Mouse (Mus musculus): Measurements from ENCODE around the gene Ppfia2. TPM values are rescaled to one million over a fixed set of nuclear protein-coding genes. Genes with fewer than 3 reads are reported as not detected.

The Ppfia2 gene
- polyA plus RNA-seq, 1 experiment from 2014 or later = 0.23 TPM

GRCm38 (mm10) chr10:106736230-106737063, 266.3 kb downstream of the Ppfia2 start:
- H3K36me3 ChIP-seq (ENCODE audit: control insufficient read depth, insufficient read depth, low read length) = no peaks in the 10 kb centered on the region
- no peak overlapping the region for H3K4me3 ChIP-seq (ENCODE audit: low read depth, low read length)
- no peaks in the 10 kb centered on the region for H3K27me3 ChIP-seq (replicated peaks; ENCODE audit: control insufficient read depth, insufficient read depth, low read length)
- DNase-seq (ENCODE audit: low spot score) (no peak), ATAC-seq (replicated peaks; ENCODE audit: low FRiP score) (no peak)
- no peak overlapping the region for H3K4me2 ChIP-seq
- H3K4me1 ChIP-seq (replicated peaks; ENCODE audit: control insufficient read depth, insufficient read depth, low read length) = no peaks in the 10 kb centered on the region
- H3K27ac ChIP-seq (ENCODE audit: low read depth, low read length) = no peak overlapping the region
- no peak overlapping the region for H3K9ac ChIP-seq (ENCODE audit: low read depth, low read length)
- H3K9me3 ChIP-seq (ENCODE audit: control insufficient read depth, low read length) = no peaks in the 10 kb centered on the region
- WGBS = 92% methylated on average over 4 of the region's 4 CpGs

- no peak for DNase-seq (ENCODE audit: low spot score)
- Histone ChIP-seq H3K9ac (ENCODE audit: low read depth, low read length) (no peak overlapping the region), H3K27me3 (replicated peaks; ENCODE audit: control insufficient read depth, insufficient read depth, low read length) (no peaks in the 10 kb centered on the region), H3K4me1 (replicated peaks; ENCODE audit: control insufficient read depth, insufficient read depth, low read length) (no peaks in the 10 kb centered on the region), H3K4me2 (no peak overlapping the region), H3K4me3 (ENCODE audit: low read depth, low read length) (no peak overlapping the region), H3K9me3 (ENCODE audit: control insufficient read depth, low read length) (no peaks in the 10 kb centered on the region), H3K27ac (ENCODE audit: low read depth, low read length) (no peak overlapping the region), H3K36me3 (ENCODE audit: control insufficient read depth, insufficient read depth, low read length) (no peaks in the 10 kb centered on the region)
- 63% methylated on average over 3 of the region's 3 CpGs for WGBS
- no peak for ATAC-seq (replicated peaks; ENCODE audit: low FRiP score)
Observed at GRCm38 (mm10) chr10:106738190-106738589, 268.1 kb downstream of the Ppfia2 start.

- ATAC-seq (replicated peaks; ENCODE audit: low FRiP score) = no peak
- H3K9me3 ChIP-seq (ENCODE audit: control insufficient read depth, low read length) = no peaks in the 10 kb centered on the region
- no peak overlapping the region for H3K27ac ChIP-seq (ENCODE audit: low read depth, low read length)
- H3K4me3 ChIP-seq (ENCODE audit: low read depth, low read length) = no peak overlapping the region
- no peaks in the 10 kb centered on the region for H3K27me3 ChIP-seq (replicated peaks; ENCODE audit: control insufficient read depth, insufficient read depth, low read length)
- no peak overlapping the region for H3K9ac ChIP-seq (ENCODE audit: low read depth, low read length)
- H3K4me2 ChIP-seq = no peak overlapping the region
- no peak for DNase-seq (ENCODE audit: low spot score)
- no peaks in the 10 kb centered on the region for H3K4me1 ChIP-seq (replicated peaks; ENCODE audit: control insufficient read depth, insufficient read depth, low read length)
- no peaks in the 10 kb centered on the region for H3K36me3 ChIP-seq (ENCODE audit: control insufficient read depth, insufficient read depth, low read length)
Observed at GRCm38 (mm10) chr10:106744966-106745365, 274.8 kb downstream of the Ppfia2 start.

- no peaks in the 10 kb centered on the region for H3K4me1 ChIP-seq (replicated peaks; ENCODE audit: control insufficient read depth, insufficient read depth, low read length)
- no peak overlapping the region for H3K27ac ChIP-seq (ENCODE audit: low read depth, low read length)
- no peaks in the 10 kb centered on the region for H3K36me3 ChIP-seq (ENCODE audit: control insufficient read depth, insufficient read depth, low read length)
- ATAC-seq (replicated peaks; ENCODE audit: low FRiP score) (no peak), DNase-seq (ENCODE audit: low spot score) (no peak)
- no peak overlapping the region for H3K4me2 ChIP-seq
- no peak overlapping the region for H3K9ac ChIP-seq (ENCODE audit: low read depth, low read length)
- H3K4me3 ChIP-seq (ENCODE audit: low read depth, low read length) = no peak overlapping the region
- H3K9me3 ChIP-seq (ENCODE audit: control insufficient read depth, low read length) = no peaks in the 10 kb centered on the region
- 77% methylated on average over 6 of the region's 6 CpGs for WGBS
- H3K27me3 ChIP-seq (replicated peaks; ENCODE audit: control insufficient read depth, insufficient read depth, low read length) = no peaks in the 10 kb centered on the region
Observed at GRCm38 (mm10) chr10:106761061-106761460, 290.9 kb downstream of the Ppfia2 start.

GRCm38 (mm10) chr10:106763785-106764184, 293.6 kb downstream of the Ppfia2 start:
- Histone ChIP-seq H3K4me1 (replicated peaks; ENCODE audit: control insufficient read depth, insufficient read depth, low read length) (no peaks in the 10 kb centered on the region), H3K27ac (ENCODE audit: low read depth, low read length) (no peak overlapping the region), H3K4me3 (ENCODE audit: low read depth, low read length) (no peak overlapping the region), H3K27me3 (replicated peaks; ENCODE audit: control insufficient read depth, insufficient read depth, low read length) (no peaks in the 10 kb centered on the region), H3K4me2 (no peak overlapping the region), H3K9ac (ENCODE audit: low read depth, low read length) (no peak overlapping the region), H3K36me3 (ENCODE audit: control insufficient read depth, insufficient read depth, low read length) (no peaks in the 10 kb centered on the region), H3K9me3 (ENCODE audit: control insufficient read depth, low read length) (no peaks in the 10 kb centered on the region)
- DNase-seq (ENCODE audit: low spot score) (no peak), ATAC-seq (replicated peaks; ENCODE audit: low FRiP score) (no peak)
- WGBS = 68% methylated on average over 7 of the region's 7 CpGs

GRCm38 (mm10) chr10:106775571-106775970, 305.4 kb downstream of the Ppfia2 start:
- H3K36me3 ChIP-seq (ENCODE audit: control insufficient read depth, insufficient read depth, low read length) = no peaks in the 10 kb centered on the region
- no peaks in the 10 kb centered on the region for H3K27me3 ChIP-seq (replicated peaks; ENCODE audit: control insufficient read depth, insufficient read depth, low read length)
- H3K27ac ChIP-seq (ENCODE audit: low read depth, low read length) = no peak overlapping the region
- ATAC-seq (replicated peaks; ENCODE audit: low FRiP score) (no peak), DNase-seq (ENCODE audit: low spot score) (no peak)
- no peak overlapping the region for H3K9ac ChIP-seq (ENCODE audit: low read depth, low read length)
- H3K4me3 ChIP-seq (ENCODE audit: low read depth, low read length) = no peak overlapping the region
- H3K4me1 ChIP-seq (replicated peaks; ENCODE audit: control insufficient read depth, insufficient read depth, low read length) = no peaks in the 10 kb centered on the region
- no peak overlapping the region for H3K4me2 ChIP-seq
- WGBS = 84% methylated on average over 1 of the region's 1 CpGs
- no peaks in the 10 kb centered on the region for H3K9me3 ChIP-seq (ENCODE audit: control insufficient read depth, low read length)

- Histone ChIP-seq H3K4me3 (ENCODE audit: low read depth, low read length) (no peak overlapping the region), H3K4me1 (replicated peaks; ENCODE audit: control insufficient read depth, insufficient read depth, low read length) (no peaks in the 10 kb centered on the region), H3K27ac (ENCODE audit: low read depth, low read length) (no peak overlapping the region), H3K36me3 (ENCODE audit: control insufficient read depth, insufficient read depth, low read length) (no peaks in the 10 kb centered on the region), H3K27me3 (replicated peaks; ENCODE audit: control insufficient read depth, insufficient read depth, low read length) (no peaks in the 10 kb centered on the region), H3K9me3 (ENCODE audit: control insufficient read depth, low read length) (no peaks in the 10 kb centered on the region), H3K9ac (ENCODE audit: low read depth, low read length) (no peak overlapping the region), H3K4me2 (no peak overlapping the region)
- ATAC-seq (replicated peaks; ENCODE audit: low FRiP score) (no peak), DNase-seq (ENCODE audit: low spot score) (no peak)
- WGBS = 62% methylated on average over 2 of the region's 2 CpGs
Observed at GRCm38 (mm10) chr10:106815447-106815846, 345.3 kb downstream of the Ppfia2 start.

- DNase-seq (ENCODE audit: low spot score) (no peak), ATAC-seq (replicated peaks; ENCODE audit: low FRiP score) (no peak)
- Histone ChIP-seq H3K4me1 (replicated peaks; ENCODE audit: control insufficient read depth, insufficient read depth, low read length) (no peaks in the 10 kb centered on the region), H3K9ac (ENCODE audit: low read depth, low read length) (no peak overlapping the region), H3K4me3 (ENCODE audit: low read depth, low read length) (no peak overlapping the region), H3K36me3 (ENCODE audit: control insufficient read depth, insufficient read depth, low read length) (no peaks in the 10 kb centered on the region), H3K27ac (ENCODE audit: low read depth, low read length) (no peak overlapping the region), H3K4me2 (no peak overlapping the region), H3K27me3 (replicated peaks; ENCODE audit: control insufficient read depth, insufficient read depth, low read length) (no peaks in the 10 kb centered on the region), H3K9me3 (ENCODE audit: control insufficient read depth, low read length) (no peaks in the 10 kb centered on the region)
- WGBS = 77% methylated on average over 4 of the region's 4 CpGs
Observed at GRCm38 (mm10) chr10:106818381-106818780, 348.2 kb downstream of the Ppfia2 start.

- no peak overlapping the region for H3K9ac ChIP-seq (ENCODE audit: low read depth, low read length)
- no peaks in the 10 kb centered on the region for H3K4me1 ChIP-seq (replicated peaks; ENCODE audit: control insufficient read depth, insufficient read depth, low read length)
- no peaks in the 10 kb centered on the region for H3K9me3 ChIP-seq (ENCODE audit: control insufficient read depth, low read length)
- ATAC-seq (replicated peaks; ENCODE audit: low FRiP score) = no peak
- no peaks in the 10 kb centered on the region for H3K36me3 ChIP-seq (ENCODE audit: control insufficient read depth, insufficient read depth, low read length)
- no peak overlapping the region for H3K27ac ChIP-seq (ENCODE audit: low read depth, low read length)
- H3K4me2 ChIP-seq = no peak overlapping the region
- H3K4me3 ChIP-seq (ENCODE audit: low read depth, low read length) = no peak overlapping the region
- DNase-seq (ENCODE audit: low spot score) = no peak
- 88% methylated on average over 1 of the region's 1 CpGs for WGBS
- no peaks in the 10 kb centered on the region for H3K27me3 ChIP-seq (replicated peaks; ENCODE audit: control insufficient read depth, insufficient read depth, low read length)
Observed at GRCm38 (mm10) chr10:106824215-106824614, 354.1 kb downstream of the Ppfia2 start.
